ENCODE assay signal across 19 mouse cellular contexts in the genomic region with DNA sequence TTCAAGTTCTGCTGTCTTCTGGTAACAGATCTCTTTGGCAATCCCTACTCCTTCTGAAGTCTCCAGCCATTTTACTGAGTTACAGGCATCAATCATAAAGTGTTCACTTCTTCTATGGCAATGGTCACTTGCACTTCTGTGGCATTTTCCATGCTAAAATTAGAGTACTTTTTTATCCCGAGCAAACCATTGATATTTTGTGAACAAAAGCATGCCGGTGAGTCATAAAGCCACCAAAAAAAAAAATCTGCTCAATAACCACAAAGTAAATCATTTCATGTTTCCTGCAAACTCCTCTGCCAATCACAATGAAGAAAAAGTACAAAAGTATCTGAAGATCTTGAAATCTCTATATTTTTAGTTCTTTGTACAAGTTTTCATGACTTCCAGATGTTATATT. TPM values are rescaled to one million over a fixed set of nuclear protein-coding genes. Genes with fewer than 3 reads are reported as not detected.
DNase-seq lines count a peak whose midpoint lies in the region.
"Had no signal": no experiment of that assay in that cellular context is flagged by ENCODE, and none has a peak within 500 bp of the region (broad histone marks: within the 10 kb centered on the region; RNA-seq: fewer than 3 reads in every experiment).

No protein-coding gene starts in this region.

- DNase-seq in 416B (ENCODE audit: low read depth) = peak; percentile 77
- DNase-seq in Muller cell, postnatal 12 days (ENCODE audit: inconsistent ontology term) = peak; percentile 69
- peak; percentile 23 for DNase-seq in fibroblast of lung, adult 2 months (ENCODE audit: low read depth)
- no peak for DNase-seq in adrenal gland, postnatal 10 days
- DNase-seq in retina, postnatal 1 day = no peak
- DNase-seq in spleen, postnatal 10 days (ENCODE audit: low spot score in 2 of 2) = no peak
- DNase-seq: adrenal gland, adult 8-10 months; adrenal gland, postnatal 36 days; B cell, adult 2 months; forebrain, postnatal 0 days; gastrocnemius, adult 2 months; gastrocnemius, postnatal 14 days; heart, adult 11 months had no signal

RNA-seq across cellular contexts. Expression of a gene that starts 26.5 kb away (rescaled TPM):
- 1 to 10 TPM; 1.4 to 3.5 TPM for total RNA-seq in adrenal gland, postnatal 10 days (2021)
- total RNA-seq: common myeloid progenitor, adult 5-6 weeks; gastrocnemius, adult 2 months; gastrocnemius, postnatal 14 days; gastrocnemius, postnatal 4 days; heart, adult 8-10 months; heart, postnatal 25 days; hematopoietic stem cell, adult 5-6 weeks; MEL had no signal

Comparison
In these comparisons a context has a peak if more than half of its experiments do, and no peak if none do; other contexts are left out.
1. DNase-seq: peak in 416B (single experiment), Muller cell, postnatal 12 days (single experiment) and fibroblast of lung, adult 2 months (single experiment); none in adrenal gland, postnatal 10 days (single experiment), retina, postnatal 1 day (single experiment) and spleen, postnatal 10 days (0 of 2).